Mouse (Mus musculus) hindbrain, embryonic 16.5 days (tissue): ENCODE measurements around the gene Cic. TPM values are rescaled to one million over a fixed set of nuclear protein-coding genes. Genes with fewer than 3 reads are reported as not detected.
A peak's percentile ranks its signal among the peaks of the same experiment; 100 is the strongest.

Source experiments
- ATAC-seq: fragments of 200-750 bp; cut with Nextera tagmentation; 2 replicates; pipeline ENCODE4 v1.8.0; 2017; ENCODE audit warnings: moderate TSS enrichment, moderate library complexity
- H3K27ac ChIP-seq: fragments of 300-500 bp; sonication (generic); 2 replicates; pipeline ENCODE4 v1.5.1; 2014; ENCODE audit warnings: low read depth, mild to moderate bottlenecking, control low read depth, low read length, moderate library complexity
- H3K27me3 ChIP-seq: fragments of 300-500 bp; sonication (generic); replicated peaks from 2 replicates; pipeline ENCODE4 v1.6.1; 2014; ENCODE audit warnings: low read length; ENCODE audit not compliant: control insufficient read depth, insufficient read depth
- H3K36me3 ChIP-seq: fragments of 300-500 bp; sonication (generic); 2 replicates; pipeline ENCODE4 v1.6.1; 2014; ENCODE audit warnings: mild to moderate bottlenecking, low read length, moderate library complexity, mixed read lengths; ENCODE audit not compliant: control insufficient read depth, insufficient read depth
- H3K4me1 ChIP-seq: fragments of 300-500 bp; sonication (generic); 2 replicates; pipeline ENCODE4 v1.6.1; 2014; ENCODE audit warnings: low read depth, low read length; ENCODE audit not compliant: control insufficient read depth, insufficient read depth
- H3K4me2 ChIP-seq: fragments of 300-500 bp; sonication (generic); 2 replicates; pipeline ENCODE4 v1.6.1; 2014; ENCODE audit warnings: mild to moderate bottlenecking, low read length, control low read depth, moderate library complexity
- H3K4me3 ChIP-seq: fragments of 300-500 bp; sonication (generic); 2 replicates; pipeline ENCODE4 v1.5.1; 2014; ENCODE audit warnings: mild to moderate bottlenecking, low read length, control low read depth, moderate library complexity
- H3K9ac ChIP-seq: fragments of 300-500 bp; sonication (generic); 2 replicates; pipeline ENCODE4 v1.6.1; 2014; ENCODE audit warnings: low read depth, mild to moderate bottlenecking, control low read depth, low read length, moderate library complexity
- H3K9me3 ChIP-seq: fragments of 300-500 bp; sonication (generic); 2 replicates; pipeline ENCODE4 v1.6.1; 2014; ENCODE audit warnings: mild to moderate bottlenecking, low read length, moderate library complexity; ENCODE audit not compliant: control insufficient read depth
- WGBS: fragments of 180-500 bp; shearing (Covaris S2); extraction: QIAGEN DNeasy Blood & Tissue Kit; methylation state at CpG from one replicate; pipeline ENCODE4 v1.1.7; 2014; 5-methylcytosine and 5-hydroxymethylcytosine counted together
- polyA plus RNA-seq: library from polyadenylated mRNA; unstranded; fragments of >200 nt; fragmentation: Nextera tagmentation; extraction: Ambion mirVana; gene quantifications from 2 replicates; pipeline ENCODE4 v1.2.1, GENCODE M21; 2015

The Cic gene
- polyA plus RNA-seq, 1 experiment from 2014 or later, result 36.4 TPM

- Histone ChIP-seq H3K36me3 (peaks cover 56% of the 10 kb centered on the region), H3K27me3 (no peaks in the 10 kb centered on the region), H3K4me1 (peaks cover 29% of the 10 kb centered on the region), H3K4me2 (no peak overlapping the region), H3K9ac (no peak overlapping the region), H3K27ac (no peak overlapping the region), H3K9me3 (no peaks in the 10 kb centered on the region), H3K4me3 (no peak overlapping the region)
- ATAC-seq, result no peak
- 87% methylated on average over 20 of the region's 20 CpGs for WGBS
Observed at GRCm38 (mm10) chr7:25285511-25286238, 18.2 kb downstream of the Cic start.

DNA sequence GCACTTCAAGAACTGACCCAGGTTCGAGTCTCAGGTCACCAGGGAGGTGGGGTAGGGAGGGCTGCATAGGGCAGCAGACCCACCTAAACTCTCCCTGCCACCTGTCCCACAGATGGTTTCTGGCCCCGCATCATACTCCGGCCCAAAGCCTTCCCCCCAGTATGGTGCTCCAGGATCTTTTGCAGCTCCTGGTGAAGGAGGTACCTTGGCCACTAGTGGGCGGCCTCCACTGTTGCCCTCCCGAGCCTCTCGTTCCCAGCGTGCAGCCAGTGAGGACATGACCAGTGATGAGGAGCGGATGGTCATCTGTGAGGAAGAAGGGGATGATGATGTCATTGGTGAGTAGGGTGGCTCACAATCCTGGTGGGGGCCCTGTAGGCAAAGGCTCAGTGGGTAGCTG, 19.5 kb downstream of the Cic start:
- H3K4me3 ChIP-seq, result no peak overlapping the region
- no peak overlapping the region for H3K27ac ChIP-seq
- H3K27me3 ChIP-seq, result no peaks in the 10 kb centered on the region
- H3K9ac ChIP-seq, result no peak overlapping the region
- H3K4me2 ChIP-seq, result no peak overlapping the region
- H3K9me3 ChIP-seq, result no peaks in the 10 kb centered on the region
- H3K4me1 ChIP-seq, result peaks cover 19% of the 10 kb centered on the region
- 77% methylated on average over 8 of the region's 8 CpGs for WGBS
- ATAC-seq, result no peak
- H3K36me3 ChIP-seq, result peaks cover 66% of the 10 kb centered on the region

- Histone ChIP-seq H3K27me3 (no peaks in the 10 kb centered on the region), H3K9ac (no peak overlapping the region), H3K36me3 (peaks cover 68% of the 10 kb centered on the region), H3K27ac (no peak overlapping the region), H3K4me3 (no peak overlapping the region), H3K9me3 (no peaks in the 10 kb centered on the region), H3K4me1 (peaks cover 19% of the 10 kb centered on the region), H3K4me2 (no peak overlapping the region)
- 89% methylated on average over 12 of the region's 12 CpGs for WGBS
- no peak for ATAC-seq
Observed at GRCm38 (mm10) chr7:25288011-25288410, 20.5 kb downstream of the Cic start.

DNA sequence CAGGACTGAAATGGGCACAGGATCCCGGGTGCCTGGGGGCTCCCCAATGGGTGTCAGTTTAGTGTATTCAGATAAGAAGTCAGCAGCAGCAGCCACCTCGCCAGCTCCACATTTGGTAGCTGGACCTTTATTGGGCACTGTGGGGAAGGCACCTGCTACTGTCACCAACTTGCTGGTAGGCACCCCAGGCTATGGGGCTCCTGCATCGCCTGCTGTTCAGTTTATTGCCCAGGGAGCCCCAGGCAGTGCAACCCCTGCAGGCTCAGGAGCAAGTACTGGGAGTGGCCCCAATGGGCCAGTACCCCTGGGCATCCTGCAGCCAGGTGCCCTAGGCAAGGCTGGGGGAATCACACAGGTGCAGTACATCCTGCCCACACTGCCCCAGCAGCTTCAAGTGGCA, 21.2 kb downstream of the Cic start:
- Histone ChIP-seq H3K9me3 (no peaks in the 10 kb centered on the region), H3K27ac (no peak overlapping the region), H3K4me3 (no peak overlapping the region), H3K27me3 (no peaks in the 10 kb centered on the region), H3K4me2 (no peak overlapping the region), H3K9ac (no peak overlapping the region), H3K36me3 (peaks cover 70% of the 10 kb centered on the region), H3K4me1 (peaks cover 14% of the 10 kb centered on the region)
- no peak for ATAC-seq
- 88% methylated on average over 3 of the region's 3 CpGs for WGBS

GRCm38 (mm10) chr7:25289925-25290324, 22.4 kb downstream of the Cic start:
- H3K4me3 ChIP-seq, result no peak overlapping the region
- 93% methylated on average over 3 of the region's 3 CpGs for WGBS
- peaks cover 75% of the 10 kb centered on the region for H3K36me3 ChIP-seq
- ATAC-seq, result no peak
- H3K27ac ChIP-seq, result no peak overlapping the region
- no peaks in the 10 kb centered on the region for H3K9me3 ChIP-seq
- H3K27me3 ChIP-seq, result no peaks in the 10 kb centered on the region
- peaks cover 2% of the 10 kb centered on the region for H3K4me1 ChIP-seq
- no peak overlapping the region for H3K4me2 ChIP-seq
- H3K9ac ChIP-seq, result no peak overlapping the region

GRCm38 (mm10) chr7:25290463-25290862, 23.0 kb downstream of the Cic start:
- peaks cover 75% of the 10 kb centered on the region for H3K36me3 ChIP-seq
- no peaks in the 10 kb centered on the region for H3K27me3 ChIP-seq
- no peak overlapping the region for H3K27ac ChIP-seq
- ATAC-seq, result peak; percentile 5; the same call in 1 of the 2 replicates
- 100% methylated on average over 1 of the region's 1 CpGs for WGBS
- H3K9ac ChIP-seq, result no peak overlapping the region
- no peak overlapping the region for H3K4me2 ChIP-seq
- peaks cover 5% of the 10 kb centered on the region for H3K4me1 ChIP-seq
- no peaks in the 10 kb centered on the region for H3K9me3 ChIP-seq
- no peak overlapping the region for H3K4me3 ChIP-seq

- H3K4me3 ChIP-seq, result no peak overlapping the region
- H3K9ac ChIP-seq, result no peak overlapping the region
- no peaks in the 10 kb centered on the region for H3K27me3 ChIP-seq
- ATAC-seq, result no peak
- no peaks in the 10 kb centered on the region for H3K9me3 ChIP-seq
- 83% methylated on average over 2 of the region's 2 CpGs for WGBS
- H3K27ac ChIP-seq, result no peak overlapping the region; the same call in 1 of the 2 replicates
- H3K4me2 ChIP-seq, result no peak overlapping the region
- H3K36me3 ChIP-seq, result peaks cover 75% of the 10 kb centered on the region
- peaks cover 9% of the 10 kb centered on the region for H3K4me1 ChIP-seq
Observed at GRCm38 (mm10) chr7:25290911-25291310, 23.4 kb downstream of the Cic start.

GRCm38 (mm10) chr7:25292107-25292506, 24.6 kb downstream of the Cic start:
- H3K27ac ChIP-seq, result no peak overlapping the region
- no peak overlapping the region for H3K9ac ChIP-seq
- no peak for ATAC-seq
- no peak overlapping the region for H3K4me3 ChIP-seq
- peaks cover 16% of the 10 kb centered on the region for H3K4me1 ChIP-seq
- H3K36me3 ChIP-seq, result peaks cover 63% of the 10 kb centered on the region
- 54% methylated on average over 7 of the region's 7 CpGs for WGBS
- no peaks in the 10 kb centered on the region for H3K27me3 ChIP-seq
- H3K9me3 ChIP-seq, result no peaks in the 10 kb centered on the region
- no peak overlapping the region for H3K4me2 ChIP-seq

- ATAC-seq, result no peak
- no peak overlapping the region for H3K9ac ChIP-seq
- peak overlapping the region; percentile 37; the same call in 1 of the 2 replicates for H3K27ac ChIP-seq
- 75% methylated on average over 9 of the region's 10 CpGs for WGBS
- H3K27me3 ChIP-seq, result no peaks in the 10 kb centered on the region
- H3K4me2 ChIP-seq, result no peak overlapping the region
- H3K4me3 ChIP-seq, result no peak overlapping the region
- peaks cover 16% of the 10 kb centered on the region for H3K4me1 ChIP-seq
- H3K9me3 ChIP-seq, result no peaks in the 10 kb centered on the region
- peaks cover 53% of the 10 kb centered on the region for H3K36me3 ChIP-seq
Observed at GRCm38 (mm10) chr7:25293191-25293739, 25.8 kb downstream of the Cic start.
